Mouse (Mus musculus) embryonic facial prominence, embryonic 10.5 days (tissue): ENCODE measurements at regions not wholly inside any gene's neighbourhood (a gene's known extent, or its start where the extent isn't known, plus 50 kb on each side); places are given as distances from the start of the nearest gene placed in this dataset. TPM values are rescaled to one million over a fixed set of nuclear protein-coding genes. Genes with fewer than 3 reads are reported as not detected.

Source experiments
- DNase-seq: peaks from one replicate; pipeline ENCODE4 v3.0.0-alpha.2; 2017; ENCODE audit warnings: low spot score
- H3K27ac ChIP-seq: fragments of 300-500 bp; sonication (generic); replicated peaks from 2 replicates; pipeline ENCODE4 v1.5.1; 2016; ENCODE audit warnings: mild to moderate bottlenecking
- H3K27me3 ChIP-seq: fragments of 300-500 bp; sonication (generic); replicated peaks from 2 replicates; pipeline ENCODE4 v1.6.1; 2016; ENCODE audit warnings: low read depth, mild to moderate bottlenecking; ENCODE audit not compliant: poor library complexity, severe bottlenecking
- H3K36me3 ChIP-seq: fragments of 300-500 bp; sonication (generic); replicated peaks from 2 replicates; pipeline ENCODE4 v1.6.1; 2016; ENCODE audit warnings: mild to moderate bottlenecking, moderate library complexity
- H3K4me1 ChIP-seq: fragments of 300-500 bp; sonication (generic); 2 replicates; pipeline ENCODE4 v1.6.1; 2016
- H3K4me3 ChIP-seq: fragments of 300-500 bp; sonication (generic); 2 replicates; pipeline ENCODE4 v1.5.1; 2016; ENCODE audit warnings: mild to moderate bottlenecking, moderate library complexity
- H3K9me3 ChIP-seq: fragments of 300-500 bp; sonication (generic); 2 replicates; pipeline ENCODE4 v1.6.1; 2016; ENCODE audit warnings: mild to moderate bottlenecking
- WGBS: fragments of 180-500 bp; shearing (Covaris S2); methylation state at CpG from one replicate; pipeline ENCODE4 v1.1.7; 2016; 5-methylcytosine and 5-hydroxymethylcytosine counted together
- microRNA-seq: library from miRNA; unstranded; fragments of <30 nt; microRNA quantifications from one replicate; pipeline ENCODE4, GENCODE M21; 2017

GRCm38 (mm10) chr5:83533901-83534300 lies 178.9 kb upstream of the Tecrl start:
- no peaks in the 10 kb centered on the region for H3K4me1 ChIP-seq
- H3K36me3 ChIP-seq, result no peaks in the 10 kb centered on the region
- WGBS, result 78% methylated on average over 3 of the region's 3 CpGs
- no peak for DNase-seq
- no peak overlapping the region for H3K27ac ChIP-seq
- H3K9me3 ChIP-seq, result no peaks in the 10 kb centered on the region
- no peak overlapping the region for H3K4me3 ChIP-seq
- H3K27me3 ChIP-seq, result no peaks in the 10 kb centered on the region

GRCm38 (mm10) chr5:83518661-83519060 lies 163.7 kb upstream of the Tecrl start:
- WGBS, result 74% methylated on average over 1 of the region's 1 CpGs
- no peaks in the 10 kb centered on the region for H3K36me3 ChIP-seq
- no peaks in the 10 kb centered on the region for H3K9me3 ChIP-seq
- H3K27me3 ChIP-seq, result no peaks in the 10 kb centered on the region
- no peak overlapping the region for H3K27ac ChIP-seq
- H3K4me1 ChIP-seq, result no peaks in the 10 kb centered on the region
- DNase-seq, result no peak
- no peak overlapping the region for H3K4me3 ChIP-seq

- 15% methylated on average over 1 of the region's 1 CpGs for WGBS
- no peaks in the 10 kb centered on the region for H3K27me3 ChIP-seq
- DNase-seq, result peak; percentile 10
- H3K4me1 ChIP-seq, result no peaks in the 10 kb centered on the region
- no peaks in the 10 kb centered on the region for H3K9me3 ChIP-seq
- no peak overlapping the region for H3K4me3 ChIP-seq
- no peaks in the 10 kb centered on the region for H3K36me3 ChIP-seq
- H3K27ac ChIP-seq, result no peak overlapping the region
These were observed 129.1 kb upstream of the Tecrl start for GRCm38 (mm10) chr5:83484135-83484534.

- no peaks in the 10 kb centered on the region for H3K9me3 ChIP-seq
- no peak overlapping the region for H3K4me3 ChIP-seq
- H3K27me3 ChIP-seq, result no peaks in the 10 kb centered on the region
- DNase-seq, result peak; percentile 58
- H3K4me1 ChIP-seq, result no peaks in the 10 kb centered on the region
- H3K36me3 ChIP-seq, result no peaks in the 10 kb centered on the region
- 9% methylated on average over 3 of the region's 3 CpGs for WGBS
- H3K27ac ChIP-seq, result no peak overlapping the region
These were observed 85.3 kb upstream of the Tecrl start for GRCm38 (mm10) chr5:83440259-83440658.

- no peaks in the 10 kb centered on the region for H3K27me3 ChIP-seq
- no peak overlapping the region for H3K27ac ChIP-seq
- H3K36me3 ChIP-seq, result no peaks in the 10 kb centered on the region
- no peak for DNase-seq
- no peaks in the 10 kb centered on the region for H3K9me3 ChIP-seq
- WGBS, result 82% methylated on average over 1 of the region's 1 CpGs
- H3K4me1 ChIP-seq, result no peaks in the 10 kb centered on the region
- no peak overlapping the region for H3K4me3 ChIP-seq
These were observed 81.5 kb upstream of the Tecrl start for GRCm38 (mm10) chr5:83436510-83436909.

GRCm38 (mm10) chr5:83421708-83422107 lies 66.7 kb upstream of the Tecrl start:
- H3K9me3 ChIP-seq, result no peaks in the 10 kb centered on the region
- no peaks in the 10 kb centered on the region for H3K36me3 ChIP-seq
- 79% methylated on average over 5 of the region's 5 CpGs for WGBS
- DNase-seq, result no peak
- no peak overlapping the region for H3K27ac ChIP-seq
- no peaks in the 10 kb centered on the region for H3K27me3 ChIP-seq
- H3K4me1 ChIP-seq, result no peaks in the 10 kb centered on the region
- no peak overlapping the region for H3K4me3 ChIP-seq

- Histone ChIP-seq H3K4me3 (no peak overlapping the region), H3K27me3 (no peaks in the 10 kb centered on the region), H3K36me3 (no peaks in the 10 kb centered on the region), H3K4me1 (no peaks in the 10 kb centered on the region), H3K27ac (no peak overlapping the region), H3K9me3 (no peaks in the 10 kb centered on the region)
- no peak for DNase-seq
- 85% methylated on average over 2 of the region's 2 CpGs for WGBS
These were observed 55.2 kb upstream of the Tecrl start for GRCm38 (mm10) chr5:83410221-83410620.

GRCm38 (mm10) chr5:83405266-83405954 lies 50.4 kb upstream of the Tecrl start:
- no peaks in the 10 kb centered on the region for H3K36me3 ChIP-seq
- no peaks in the 10 kb centered on the region for H3K9me3 ChIP-seq
- no peaks in the 10 kb centered on the region for H3K27me3 ChIP-seq
- no peak overlapping the region for H3K27ac ChIP-seq
- no peaks in the 10 kb centered on the region for H3K4me1 ChIP-seq
- no peak overlapping the region for H3K4me3 ChIP-seq
- WGBS, result 79% methylated on average over 4 of the region's 4 CpGs
- no peak for DNase-seq

Small RNAs in the stretch of these regions (microRNA-seq; reads per million reads assigned to microRNA genes)
- not detected for gene Gm44303
